Mouse (Mus musculus) intestine, embryonic 16.5 days (tissue): ENCODE measurements around the gene H60c. TPM values are rescaled to one million over a fixed set of nuclear protein-coding genes. Genes with fewer than 3 reads are reported as not detected.
A peak's percentile ranks its signal among the peaks of the same experiment; 100 is the strongest.
"Not testable (repeated sequence)": the region's sequence is repeated elsewhere in the genome, so short reads cannot be mapped to it uniquely, and the experiment has no call there.

ENCODE experiments used
- ATAC-seq: fragments of 200-750 bp; cut with Nextera tagmentation; 2 replicates; pipeline ENCODE4 v1.8.0; 2017; ENCODE audit warnings: moderate TSS enrichment, moderate library complexity
- H3K27ac ChIP-seq: fragments of 300-500 bp; sonication (generic); 2 replicates; pipeline ENCODE4 v1.5.1; 2014; ENCODE audit warnings: mild to moderate bottlenecking, low read length
- H3K27me3 ChIP-seq: fragments of 300-500 bp; sonication (generic); replicated peaks from 2 replicates; pipeline ENCODE4 v1.6.1; 2014; ENCODE audit warnings: low read length, control low read depth, mixed read lengths; ENCODE audit not compliant: control insufficient read depth, insufficient read depth
- H3K36me3 ChIP-seq: fragments of 300-500 bp; sonication (generic); 2 replicates; pipeline ENCODE4 v1.6.1; 2014; ENCODE audit warnings: low read length, control low read depth; ENCODE audit not compliant: control insufficient read depth, insufficient read depth
- H3K4me1 ChIP-seq: fragments of 300-500 bp; sonication (generic); 2 replicates; pipeline ENCODE4 v1.6.1; 2014; ENCODE audit warnings: low read length, control low read depth, mixed read lengths; ENCODE audit not compliant: control insufficient read depth, insufficient read depth
- H3K4me2 ChIP-seq: fragments of 300-500 bp; sonication (generic); 2 replicates; pipeline ENCODE4 v1.6.1; 2014; ENCODE audit warnings: low read depth, low read length, control low read depth
- H3K4me3 ChIP-seq: fragments of 300-500 bp; sonication (generic); 2 replicates; pipeline ENCODE4 v1.5.1; 2014; ENCODE audit warnings: mild to moderate bottlenecking, low read length
- H3K9ac ChIP-seq: fragments of 300-500 bp; sonication (generic); 2 replicates; pipeline ENCODE4 v1.6.1; 2014; ENCODE audit warnings: low read depth, low read length
- H3K9me3 ChIP-seq: fragments of 300-500 bp; sonication (generic); 2 replicates; pipeline ENCODE4 v1.6.1; 2016; ENCODE audit warnings: low read length, control low read depth; ENCODE audit not compliant: control insufficient read depth
- WGBS: fragments of 180-500 bp; shearing (Covaris S2); extraction: QIAGEN DNeasy Blood & Tissue Kit; methylation state at CpG from one replicate; pipeline ENCODE4 v1.1.7; 2014; 5-methylcytosine and 5-hydroxymethylcytosine counted together
- polyA plus RNA-seq: library from polyadenylated mRNA; unstranded; fragments of >200 nt; fragmentation: Nextera tagmentation; extraction: Ambion mirVana; gene quantifications from 2 replicates; pipeline ENCODE4 v1.2.1, GENCODE M21; 2015

H60c gene
- polyA plus RNA-seq, 1 experiment from 2014 or later = 0.05 TPM

DNA sequence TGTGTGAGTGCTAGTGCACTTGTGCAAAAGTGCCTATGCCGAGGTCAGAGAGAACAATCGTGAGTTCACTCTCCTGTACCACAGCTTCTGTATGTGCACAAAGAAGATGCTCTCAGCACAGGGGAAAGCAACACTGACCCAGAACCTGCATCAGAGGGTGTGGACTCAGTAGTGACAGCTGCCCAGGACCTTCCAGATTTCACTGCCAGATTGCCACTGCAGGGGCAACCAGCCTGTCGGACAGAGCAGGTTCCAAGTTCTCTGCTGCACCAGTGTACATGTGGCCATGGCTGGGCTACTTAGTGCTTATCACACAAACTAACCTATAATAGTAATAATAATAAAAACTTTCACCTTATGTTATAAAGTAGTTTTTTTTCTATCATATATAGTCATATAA lies 10.2 kb downstream of the H60c start:
- no peaks in the 10 kb centered on the region for H3K9me3 ChIP-seq
- no peak overlapping the region for H3K9ac ChIP-seq
- no peak overlapping the region for H3K4me3 ChIP-seq
- H3K36me3 ChIP-seq = no peaks in the 10 kb centered on the region
- H3K4me2 ChIP-seq = no peak overlapping the region
- H3K27me3 ChIP-seq = no peaks in the 10 kb centered on the region
- H3K27ac ChIP-seq = no peak overlapping the region
- no peak for ATAC-seq
- WGBS = 92% methylated on average over 3 of the region's 3 CpGs
- H3K4me1 ChIP-seq = no peaks in the 10 kb centered on the region

DNA sequence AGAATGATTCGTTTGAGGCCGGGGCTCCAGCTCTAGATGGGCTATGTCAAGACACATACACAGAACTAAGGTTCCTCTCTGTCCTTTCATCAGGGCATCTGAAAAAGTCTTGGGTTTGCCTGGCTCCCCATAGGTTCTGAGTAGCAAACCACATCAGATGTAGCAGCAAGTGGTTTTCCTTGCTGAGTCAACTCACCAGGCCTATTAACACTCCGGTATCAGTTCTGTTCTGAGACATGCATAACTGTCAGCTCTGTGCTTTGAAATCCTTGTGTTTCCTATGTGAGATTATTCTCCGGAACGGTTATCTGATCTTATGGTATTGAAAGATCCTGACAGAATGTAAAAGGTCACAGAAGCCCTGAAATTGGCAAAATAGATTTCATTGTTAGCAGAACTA lies 29.1 kb downstream of the H60c start:
- not testable (repeated sequence) for H3K36me3 ChIP-seq, H3K27ac ChIP-seq, H3K4me3 ChIP-seq, H3K4me2 ChIP-seq, H3K4me1 ChIP-seq, H3K27me3 ChIP-seq, H3K9me3 ChIP-seq, H3K9ac ChIP-seq, ATAC-seq
- WGBS = 87% methylated on average over 5 of the region's 5 CpGs

GRCm38 (mm10) chr10:3236638-3237270 lies 30.8 kb downstream of the H60c start:
- no peak for ATAC-seq
- H3K9me3 ChIP-seq = no peaks in the 10 kb centered on the region
- no peak overlapping the region for H3K4me3 ChIP-seq
- no peaks in the 10 kb centered on the region for H3K4me1 ChIP-seq
- H3K36me3 ChIP-seq = no peaks in the 10 kb centered on the region
- H3K27ac ChIP-seq = no peak overlapping the region
- WGBS = 66% methylated on average over 5 of the region's 5 CpGs
- no peaks in the 10 kb centered on the region for H3K27me3 ChIP-seq
- no peak overlapping the region for H3K9ac ChIP-seq
- H3K4me2 ChIP-seq = no peak overlapping the region

GRCm38 (mm10) chr10:3228447-3229195 lies 39.0 kb downstream of the H60c start:
- H3K4me1 ChIP-seq = no peaks in the 10 kb centered on the region
- H3K4me2 ChIP-seq = no peak overlapping the region
- H3K9me3 ChIP-seq = no peaks in the 10 kb centered on the region
- no peaks in the 10 kb centered on the region for H3K27me3 ChIP-seq
- ATAC-seq = 0 out of 2 replicates have a peak, but pooled peaks have one; percentile 36
- H3K27ac ChIP-seq = no peak overlapping the region
- WGBS = 54% methylated on average over 2 of the region's 2 CpGs
- no peak overlapping the region for H3K4me3 ChIP-seq
- H3K36me3 ChIP-seq = no peaks in the 10 kb centered on the region
- no peak overlapping the region for H3K9ac ChIP-seq

Other genes with a start within 250 kb of the H60c start
- gene Ppp1r14c, start 98.3 kb upstream of the H60c start, polyA plus RNA-seq = 1.7 and 2.0 TPM in 2 replicates